In genomic region chr5:66214395-66214935, GRCm38 (mm10) we compare ENCODE assay signal across 28 mouse cellular contexts. TPM values are rescaled to one million over a fixed set of nuclear protein-coding genes. Genes with fewer than 3 reads are reported as not detected.
DNase-seq lines count a peak whose midpoint lies in the region; ATAC-seq and TF ChIP-seq lines count a peak whose summit lies in the region.
"Had no signal": no experiment of that assay in that cellular context is flagged by ENCODE, and none has a peak within 500 bp of the region (broad histone marks: within the 10 kb centered on the region; RNA-seq: fewer than 3 reads in every experiment).

No protein-coding gene starts in this region.

- 56% methylated on average over 7 of the region's 7 CpGs for WGBS in liver, postnatal 0 days (ENCODE audit: insufficient replicate concordance)
- 55% methylated on average over 7 of the region's 7 CpGs for WGBS in liver, embryonic 11.5 days

- no peak for DNase-seq in liver, postnatal 0 days
- DNase-seq in liver, embryonic 11.5 days (ENCODE audit: low spot score): no peak
- peak; percentile 12 for DNase-seq in ovary, adult 18-20 months (ENCODE audit: low spot score)
- no peak for DNase-seq in ovary, postnatal 14 days (ENCODE audit: low spot score)
- no peak for DNase-seq in ES-E14 (ENCODE audit: low read depth, low spot score)
- peak; percentile 41 for DNase-seq in testis, postnatal 14 days (ENCODE audit: low spot score)
- no peak for DNase-seq in B cell, adult 2 months
- DNase-seq: adrenal gland, adult 8-10 months; cerebellum, adult 8-10 months; cerebellum, postnatal 25 days; gastrocnemius, postnatal 14 days; heart, adult 11 months; heart, postnatal 36 days; kidney, postnatal 14 days; layer of hippocampus, adult 9-11 months; right cerebral cortex, postnatal 4 days; thymus, adult 18-20 months; thymus, postnatal 25 days had no signal

- no peaks in the 10 kb centered on the region for H3K9me3 ChIP-seq in liver, postnatal 0 days (ENCODE audit: low read length)
- H3K9me3 ChIP-seq in liver, embryonic 11.5 days (ENCODE audit: control insufficient read depth, low read length): no peaks in the 10 kb centered on the region
- no peaks in the 10 kb centered on the region for H3K9me3 ChIP-seq in ES-E14 (ENCODE audit: control insufficient read depth, insufficient read depth, low read depth, low read length)
- H3K9me3 ChIP-seq: heart, embryonic 10.5 days; hindbrain, embryonic 12.5 days; liver, embryonic 12.5 days; lung, embryonic 15.5 days had no signal

- no peaks in the 10 kb centered on the region for H3K36me3 ChIP-seq in liver, postnatal 0 days (replicated peaks; ENCODE audit: insufficient read depth, low read length)
- no peaks in the 10 kb centered on the region for H3K36me3 ChIP-seq in liver, embryonic 11.5 days (ENCODE audit: control insufficient read depth, insufficient read depth, low read length)
- H3K36me3 ChIP-seq in ES-E14 (ENCODE audit: control insufficient read depth, insufficient read depth, low read length, poor library complexity, severe bottlenecking): no peaks in the 10 kb centered on the region
- H3K36me3 ChIP-seq: heart, embryonic 10.5 days; hindbrain, embryonic 12.5 days; liver, embryonic 12.5 days; lung, embryonic 15.5 days had no signal

- no peak overlapping the region for H3K4me3 ChIP-seq in liver, postnatal 0 days (ENCODE audit: low read depth, low read length)
- H3K4me3 ChIP-seq in liver, embryonic 11.5 days (ENCODE audit: low read depth, low read length): no peak overlapping the region
- no peak overlapping the region for H3K4me3 ChIP-seq in ES-E14 (ENCODE audit: insufficient read depth in 1 of 2, low read depth in 1 of 2, low read length in 2 of 2, poor library complexity in 1 of 2, severe bottlenecking in 1 of 2)
- H3K4me3 ChIP-seq: heart, embryonic 10.5 days; hindbrain, embryonic 12.5 days; liver, embryonic 12.5 days; lung, embryonic 15.5 days had no signal

- H3K27me3 ChIP-seq in liver, postnatal 0 days (ENCODE audit: insufficient read depth, low read length): no peaks in the 10 kb centered on the region
- no peaks in the 10 kb centered on the region for H3K27me3 ChIP-seq in liver, embryonic 11.5 days (replicated peaks; ENCODE audit: control insufficient read depth, insufficient read depth, low read length)
- H3K27me3 ChIP-seq: hindbrain, embryonic 12.5 days; liver, embryonic 12.5 days; lung, embryonic 15.5 days had no signal

- no peak overlapping the region for H3K4me2 ChIP-seq in liver, postnatal 0 days (ENCODE audit: low read depth, low read length)
- no peak overlapping the region for H3K4me2 ChIP-seq in liver, embryonic 11.5 days
- H3K4me2 ChIP-seq: hindbrain, embryonic 12.5 days; liver, embryonic 12.5 days; lung, embryonic 15.5 days; midbrain, embryonic 11.5 days had no signal

- no peak overlapping the region for H3K9ac ChIP-seq in liver, postnatal 0 days (replicated peaks)
- H3K9ac ChIP-seq in liver, embryonic 11.5 days (ENCODE audit: low read depth, low read length): no peak overlapping the region
- H3K9ac ChIP-seq in ES-E14 (ENCODE audit: insufficient read depth, low read depth, low read length, poor library complexity, severe bottlenecking): no peak overlapping the region
- H3K9ac ChIP-seq: hindbrain, embryonic 12.5 days; liver, embryonic 12.5 days; lung, embryonic 15.5 days had no signal

- peak; percentile 53 for ATAC-seq in liver, postnatal 0 days
- no peak for ATAC-seq in liver, embryonic 11.5 days (replicated peaks; ENCODE audit: low FRiP score)
- ATAC-seq: forebrain, embryonic 14.5 days; hindbrain, postnatal 0 days; liver, embryonic 12.5 days; midbrain, embryonic 16.5 days had no signal

- TF ChIP-seq EP300 in liver, postnatal 0 days (IDR thresholded peaks at IDR 0.05; ENCODE audit: low read depth): no peak

- TF ChIP-seq CTCF in liver, postnatal 0 days (IDR thresholded peaks at IDR 0.05; ENCODE audit: low read depth): no peak

- no peak overlapping the region for H3K27ac ChIP-seq in liver, postnatal 0 days (ENCODE audit: low read depth)
- no peak overlapping the region for H3K27ac ChIP-seq in liver, embryonic 11.5 days (ENCODE audit: low read depth, low read length)
- peak overlapping the region; percentile 93 for H3K27ac ChIP-seq in ES-E14 (ENCODE audit: insufficient read depth, low read depth, low read length, poor library complexity, severe bottlenecking)
- H3K27ac ChIP-seq: heart, embryonic 10.5 days; hindbrain, embryonic 12.5 days; hindbrain, postnatal 0 days; liver, embryonic 12.5 days; lung, embryonic 15.5 days had no signal

- in situ Hi-C loops in ES-E14 (cut with MboI; ENCODE audit: low sequenced_read_pairs in 2 of 2, unreplicated experiment in 2 of 2): no loop called here

- H3K4me1 ChIP-seq in liver, postnatal 0 days (ENCODE audit: insufficient read depth): peaks cover 4% of the 10 kb centered on the region
- no peaks in the 10 kb centered on the region for H3K4me1 ChIP-seq in liver, embryonic 11.5 days (replicated peaks; ENCODE audit: control insufficient read depth, insufficient read depth, low read length)
- peaks cover 0 to 18% of the 10 kb centered on the region in 2 experiments; a peak in 2 of 4 replicates for H3K4me1 ChIP-seq in ES-E14 (ENCODE audit: control insufficient read depth in 2 of 2, insufficient read depth in 2 of 2, low read length in 2 of 2, poor library complexity in 1 of 2)
- H3K4me1 ChIP-seq: heart, embryonic 10.5 days had no signal

TF ChIP-seq in ES-E14, 5 proteins besides CTCF, POLR2A, EP300 and RAD21:
- TF ChIP-seq HCFC1 (IDR thresholded peaks at IDR 0.05; ENCODE audit: borderline replicate concordance, insufficient read depth, low read length) (no peak), ZC3H11A (IDR thresholded peaks at IDR 0.05; ENCODE audit: borderline replicate concordance, low read depth, low read length) (no peak), CHD2 (IDR thresholded peaks at IDR 0.05; ENCODE audit: low read depth, low read length) (no peak), ZNF384 (IDR thresholded peaks at IDR 0.05; ENCODE audit: low read depth, low read length) (no peak), MAFK (IDR thresholded peaks at IDR 0.05; ENCODE audit: insufficient read depth, low read depth, low read length) (no peak)

RNA-seq across cellular contexts. Expression of gene Rbm47, which starts 41.5 kb away (rescaled TPM):
- 20.5 and 22.8 TPM in 2 replicates for polyA plus RNA-seq in liver, postnatal 0 days (2015; fragmentation: Nextera tagmentation; extraction: Ambion mirVana)
- 13.5 and 13.9 TPM in 2 replicates for polyA plus RNA-seq in liver, embryonic 11.5 days (2014; fragmentation: Nextera tagmentation; extraction: Ambion mirVana)
- total RNA-seq in ES-E14 (2012; rRNA removed): 13.4 and 21.1 TPM in 2 replicates

RNA-seq across cellular contexts. Expression of gene Nsun7, which starts 45.2 kb away (rescaled TPM):
- polyA plus RNA-seq in liver, postnatal 0 days (2015; fragmentation: Nextera tagmentation; extraction: Ambion mirVana): 0.06 and 0.07 TPM in 2 replicates
- not detected in 2 replicates for polyA plus RNA-seq in liver, embryonic 11.5 days (2014; fragmentation: Nextera tagmentation; extraction: Ambion mirVana)
- 0.04 TPM in 1 of 2 replicates, not detected in the other for total RNA-seq in ES-E14 (2012; rRNA removed)
- total RNA-seq: gastrocnemius, postnatal 14 days; megakaryocyte progenitor cell, adult 5-6 weeks; neutrophil, adult 5-6 weeks had no signal

Comparison
In these comparisons a context has a peak if more than half of its experiments do, and no peak if none do; other contexts are left out.
1. DNase-seq: peak in ovary, adult 18-20 months (single experiment) and testis, postnatal 14 days (single experiment); none in liver, postnatal 0 days (single experiment), liver, embryonic 11.5 days (single experiment), ovary, postnatal 14 days (single experiment), ES-E14 (single experiment) and B cell, adult 2 months (0 of 2).